Mouse (Mus musculus) ovary, postnatal 36 days (tissue): ENCODE measurements around the gene Srcap.
"Not testable (repeated sequence)": the region's sequence is repeated elsewhere in the genome, so short reads cannot be mapped to it uniquely, and the experiment has no call there.

ENCODE experiments used
- DNase-seq: peaks from one replicate; pipeline ENCODE4 v3.0.0; 2022; ENCODE audit warnings: low spot score, mixed read lengths

The Srcap gene

GRCm38 (mm10) chr7:127511808-127512230, at the start of gene Srcap:
Gene Srcap, plus strand, starts transcription at chr7:127511983.
- DNase-seq, result peak; percentile 94

DNA sequence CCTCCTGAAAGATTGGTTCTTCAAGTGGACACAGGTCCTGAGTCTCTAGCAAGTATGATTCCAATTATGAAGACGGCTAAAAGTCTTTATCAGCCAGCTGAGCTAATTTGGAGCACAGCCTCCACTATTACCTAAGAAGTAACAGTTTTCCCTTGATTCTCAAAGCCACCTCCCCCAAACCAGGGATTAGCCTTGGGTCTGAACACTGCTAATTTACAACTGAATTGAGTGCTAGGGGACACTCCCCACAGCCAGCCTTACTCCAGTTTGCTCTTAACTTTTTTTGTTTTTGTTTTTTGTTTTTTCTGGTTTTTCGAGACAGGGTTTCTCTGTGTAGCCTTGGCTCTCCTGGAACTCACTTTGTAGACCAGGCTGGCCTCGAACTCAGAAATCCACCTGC, 46.6 kb upstream of the Srcap start:
- no peak for DNase-seq

- not testable (repeated sequence) for DNase-seq
Observed at GRCm38 (mm10) chr7:127465670-127466069, 46.1 kb upstream of the Srcap start.

DNA sequence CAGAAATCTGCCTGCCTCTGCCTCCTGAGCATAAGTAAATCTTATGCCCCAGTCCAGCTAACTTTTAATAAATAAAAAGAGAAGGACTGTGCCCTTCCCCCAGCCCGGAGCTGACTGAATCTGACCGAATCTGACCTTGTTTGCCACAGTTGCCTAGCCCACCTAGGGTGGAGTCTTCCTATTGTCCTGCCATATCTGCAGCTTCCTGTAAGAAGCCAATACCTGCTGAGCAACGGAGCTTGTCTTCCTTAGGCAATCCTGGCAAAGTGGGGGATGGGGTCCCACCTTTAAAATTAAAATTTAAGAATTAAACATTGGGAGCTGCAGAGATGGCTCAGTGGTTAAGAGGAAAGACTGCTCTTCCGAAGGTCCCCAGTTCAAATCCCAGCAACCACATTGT, 45.2 kb upstream of the Srcap start:
- no peak for DNase-seq

DNA sequence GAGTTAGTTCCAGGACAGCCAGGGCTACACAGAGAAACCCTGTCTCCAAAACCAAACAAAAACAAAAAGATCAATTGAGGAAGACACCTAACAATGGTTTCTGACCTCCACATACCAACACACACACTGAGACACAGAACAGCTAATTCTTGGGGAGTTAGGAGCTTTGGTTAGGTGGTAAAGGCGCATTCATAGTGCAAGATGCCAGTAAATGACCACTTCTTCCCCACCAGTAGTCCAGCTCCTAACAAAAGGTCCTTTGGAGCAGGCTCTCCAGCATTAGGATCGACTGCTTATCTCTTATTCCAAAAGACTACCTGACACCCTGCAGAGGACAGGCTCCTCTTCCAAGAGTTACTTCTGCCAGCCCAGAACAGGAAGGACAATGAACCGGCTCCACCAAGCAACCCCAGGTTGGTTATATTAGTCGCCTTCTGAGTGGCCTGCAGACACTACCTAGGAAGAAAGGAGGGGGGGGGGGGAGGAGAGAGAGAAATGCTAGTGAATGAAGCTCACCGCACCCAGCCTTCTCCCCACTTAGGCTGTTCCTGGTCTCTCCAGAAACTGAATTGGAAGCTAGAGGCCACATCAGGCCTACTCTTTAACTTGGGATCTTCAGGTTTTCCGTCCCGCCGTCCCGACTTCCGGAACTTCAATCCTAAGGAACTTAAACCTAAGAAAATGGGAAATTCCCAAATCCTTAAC, 41.6 kb upstream of the Srcap start:
- no peak for DNase-seq

GRCm38 (mm10) chr7:127470743-127471645, 40.8 kb upstream of the Srcap start:
- DNase-seq, result peak; percentile 84

DNA sequence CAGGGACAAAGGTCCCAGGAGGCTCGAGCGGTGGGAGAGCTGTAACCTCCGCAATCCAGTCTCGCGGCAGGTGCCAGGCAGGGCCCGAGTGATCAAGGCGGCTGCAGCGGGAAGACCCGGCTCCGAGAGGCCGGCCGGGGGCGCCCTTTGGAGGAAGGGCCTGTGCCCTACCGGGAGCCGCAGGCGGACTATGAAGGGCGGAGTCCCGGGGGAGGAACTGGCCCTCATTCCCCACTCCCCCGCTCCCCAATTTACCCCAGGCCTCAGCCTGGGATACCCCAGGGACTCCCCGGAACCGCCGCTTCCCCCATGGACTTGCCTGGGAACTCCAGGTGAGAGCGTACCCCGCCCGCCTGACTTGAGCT, 40.2 kb upstream of the Srcap start:
- peak; percentile 57 for DNase-seq

DNA sequence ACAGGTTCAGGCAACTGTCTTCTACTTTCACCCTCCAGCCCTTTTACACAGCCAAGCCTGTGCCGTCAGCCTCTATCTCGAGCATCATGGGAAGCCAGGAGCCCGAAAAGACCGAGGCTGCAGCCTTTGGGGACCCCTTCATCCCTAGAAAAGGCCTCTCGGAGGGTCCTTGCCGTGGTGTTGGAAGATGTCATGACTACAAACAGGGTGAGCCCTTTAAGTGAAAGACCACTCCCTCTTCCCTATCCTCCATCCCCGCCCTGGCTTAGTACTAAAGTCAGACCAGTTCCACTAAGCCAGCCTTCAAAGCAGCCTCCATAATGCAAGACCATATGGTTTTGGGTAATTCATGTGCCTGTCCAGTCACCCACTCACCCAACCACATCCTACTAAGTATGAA, 39.7 kb upstream of the Srcap start:
- DNase-seq, result no peak

GRCm38 (mm10) chr7:127473705-127474104, 38.1 kb upstream of the Srcap start:
- no peak for DNase-seq

- no peak for DNase-seq
Observed at GRCm38 (mm10) chr7:127474378-127475070, 37.3 kb upstream of the Srcap start.

DNA sequence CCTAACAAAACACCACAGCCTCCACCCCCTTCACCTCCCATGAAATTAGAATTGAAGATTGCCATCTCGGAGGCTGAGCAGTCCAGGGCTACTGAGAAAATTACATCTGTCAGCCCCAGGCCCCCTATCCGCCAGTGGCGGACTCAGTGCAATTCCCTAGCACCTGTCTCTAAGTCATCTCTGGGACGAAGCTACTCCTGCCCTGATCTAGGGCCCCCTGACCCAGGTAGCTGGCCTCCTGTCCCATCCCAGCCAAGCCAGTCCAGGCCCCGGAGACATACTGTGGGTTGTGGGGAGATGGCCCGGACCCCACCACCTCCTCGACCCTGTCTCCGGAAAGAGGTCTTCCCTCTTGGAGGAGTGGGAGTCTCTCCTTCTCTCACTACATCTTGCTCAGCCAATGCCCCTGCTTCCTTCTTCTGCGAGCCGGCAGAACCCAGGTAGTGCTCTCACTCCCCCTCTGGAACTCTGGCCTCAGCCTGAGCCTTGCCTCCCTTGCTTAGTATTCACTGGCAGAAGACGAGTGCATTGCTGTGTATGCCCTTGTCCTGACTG, 36.5 kb upstream of the Srcap start:
- DNase-seq, result no peak

- no peak for DNase-seq
Observed at GRCm38 (mm10) chr7:127476336-127476735, 35.4 kb upstream of the Srcap start.

DNA sequence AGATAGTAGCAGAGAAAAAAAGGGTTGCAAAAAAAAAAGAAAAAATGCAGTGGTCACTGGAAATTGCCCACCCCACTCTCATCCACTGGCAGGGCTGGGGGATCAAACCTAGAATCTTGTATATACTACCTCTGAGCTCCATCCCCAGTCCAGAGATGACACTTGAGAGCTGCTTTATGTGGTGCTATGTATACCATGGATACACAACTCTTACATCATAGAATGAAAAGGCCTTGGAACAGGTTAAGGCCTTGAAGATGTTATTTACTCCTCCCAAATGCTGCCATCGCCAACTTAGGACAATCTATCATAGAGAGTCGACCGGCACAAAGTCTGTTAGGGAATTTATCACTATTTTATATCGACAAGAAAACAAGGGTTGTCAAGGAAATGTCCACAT, 34.9 kb upstream of the Srcap start:
- no peak for DNase-seq

DNA sequence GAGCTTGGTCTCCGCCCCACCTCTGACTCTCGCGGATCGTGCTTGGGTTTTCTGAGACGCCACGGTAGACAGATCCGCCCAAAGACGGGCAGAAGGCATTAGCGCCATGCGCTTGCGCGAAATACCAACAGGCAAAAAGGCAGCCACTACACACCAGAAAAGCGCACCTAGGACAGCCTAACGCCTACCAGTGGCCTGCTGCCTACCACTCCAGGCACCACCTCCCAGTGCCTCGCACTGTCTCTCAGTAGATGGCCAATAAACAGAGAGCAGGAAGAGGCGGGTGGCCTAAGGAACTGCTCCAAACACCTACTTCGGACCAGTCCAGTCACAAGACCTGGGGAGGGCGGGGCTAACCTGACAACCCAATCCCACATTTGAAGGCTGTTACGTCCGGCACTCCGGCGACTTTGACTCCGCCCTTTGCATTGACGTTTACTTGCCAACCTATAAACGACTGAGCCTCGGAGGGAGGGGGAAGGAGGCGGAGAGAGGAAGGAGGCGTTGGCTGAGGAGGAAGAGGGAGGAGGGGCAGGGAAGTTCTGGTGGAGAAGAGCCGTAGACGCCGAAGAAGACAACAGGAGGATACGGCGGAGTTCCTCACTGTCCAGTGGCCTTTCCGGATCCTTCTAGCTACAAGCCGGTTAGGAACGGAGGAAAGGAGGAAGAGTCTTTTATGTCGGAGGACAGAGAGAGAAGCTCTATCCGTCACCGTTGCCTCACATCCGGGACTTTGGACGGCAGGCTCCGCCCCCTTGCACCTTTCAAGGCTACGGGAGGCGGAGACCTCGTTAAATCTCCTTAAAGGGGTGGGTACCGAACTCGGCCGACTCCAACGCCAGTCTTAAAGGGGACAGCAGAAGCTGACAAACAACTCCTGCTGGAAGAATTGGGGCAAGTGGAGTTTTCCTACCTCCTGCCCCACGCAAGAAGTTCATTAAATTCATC, 33.8 kb upstream of the Srcap start:
- peak; percentile 97 for DNase-seq

DNA sequence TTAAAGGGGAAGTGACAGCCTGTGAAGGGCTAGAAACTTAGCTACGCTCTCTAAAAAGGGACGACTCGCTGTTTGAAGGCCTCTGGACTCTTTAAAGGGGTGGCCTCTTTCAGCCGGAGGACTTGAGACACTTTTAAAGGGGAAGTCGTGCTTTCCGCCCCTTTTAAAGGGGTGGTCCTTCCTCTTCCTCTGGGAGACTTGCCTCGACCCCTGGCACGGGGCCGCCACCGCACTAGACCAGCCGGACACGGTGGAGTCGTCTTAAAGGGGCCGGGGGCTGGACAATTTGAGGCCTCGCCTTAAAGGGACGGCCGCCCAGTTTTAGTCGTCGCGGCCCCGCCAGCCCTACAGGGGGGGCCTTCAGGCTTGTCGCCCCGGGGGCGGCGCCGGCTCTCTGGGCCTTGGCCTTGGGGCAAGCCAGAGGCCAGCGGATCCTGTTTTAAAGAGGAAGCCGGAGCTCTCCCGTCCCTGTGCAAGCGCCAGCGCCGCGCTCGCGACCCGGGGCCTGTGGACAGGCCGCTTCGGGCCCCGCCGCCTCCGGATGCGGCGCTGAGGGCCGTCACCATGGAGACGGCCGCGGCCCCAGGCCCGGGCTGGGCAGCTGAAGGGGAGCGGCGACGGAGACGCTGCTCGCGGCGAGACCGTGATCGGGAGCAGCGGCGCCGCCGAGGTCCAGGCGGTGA, 33.0 kb upstream of the Srcap start, which contains the start of gene Fbrs:
Fbrs (plus strand) TSS at position 565 of the 683 bp plus-strand sequence.
- DNase-seq, result peak; percentile 97

DNA sequence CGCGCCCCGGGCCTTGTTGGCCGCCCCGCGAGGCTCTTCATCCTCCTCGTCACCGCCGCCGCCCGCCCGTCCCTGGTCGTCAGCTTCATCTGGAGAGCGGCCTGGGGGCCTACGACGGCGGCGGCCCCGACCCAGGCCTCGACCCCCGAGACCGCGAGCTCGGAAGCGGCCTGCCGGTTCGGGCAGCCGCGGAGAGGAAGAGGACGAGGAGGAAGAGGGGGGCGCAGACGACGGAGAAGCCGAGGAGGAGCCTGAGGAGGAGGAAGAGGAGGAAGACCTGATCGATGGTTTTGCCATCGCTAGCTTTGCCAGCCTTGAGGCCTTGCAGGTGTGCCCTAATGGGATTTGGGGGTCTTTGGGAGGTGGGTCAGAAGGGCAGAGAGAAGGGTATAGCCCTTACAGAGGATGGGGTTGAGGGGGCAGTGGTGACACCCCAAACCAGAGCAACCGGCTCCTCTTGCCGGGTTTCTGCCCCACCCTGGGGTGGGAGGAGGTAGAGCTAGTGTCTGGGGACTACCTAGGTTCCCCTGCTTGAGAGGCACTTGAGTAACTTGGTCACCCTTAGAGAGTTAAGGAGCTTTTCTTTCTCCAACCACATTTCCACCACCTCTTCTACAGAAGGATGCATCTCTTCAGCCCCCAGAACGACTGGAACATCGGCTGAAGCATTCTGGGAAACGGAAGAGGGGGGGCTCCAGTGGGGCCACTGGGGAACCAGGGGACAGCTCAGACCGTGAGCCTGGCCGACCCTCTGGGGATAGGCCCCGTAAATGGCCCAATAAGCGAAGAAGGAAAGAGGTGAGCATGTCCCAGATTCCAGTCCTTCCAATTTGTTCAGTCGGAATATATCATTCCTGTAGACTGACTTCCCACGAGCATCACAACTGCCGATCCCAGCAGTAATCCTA, 32.2 kb upstream of the Srcap start:
- DNase-seq, result no peak

- DNase-seq, result no peak
Observed at GRCm38 (mm10) chr7:127480321-127480720, 31.5 kb upstream of the Srcap start.

GRCm38 (mm10) chr7:127485416-127485815, 26.4 kb upstream of the Srcap start:
- no peak for DNase-seq

- not testable (repeated sequence) for DNase-seq
Observed at GRCm38 (mm10) chr7:127488364-127488763, 23.4 kb upstream of the Srcap start.
